Mouse (Mus musculus) cortical plate, adult 2 months (tissue): Measurements from ENCODE around the gene Plbd1. TPM values are rescaled to one million over a fixed set of nuclear protein-coding genes. Genes with fewer than 3 reads are reported as not detected.

Experiments used
- H3K27ac ChIP-seq: fragments of 200-500 bp; 2 replicates; pipeline ENCODE4 v1.5.1; 2012; ENCODE audit warnings: low read length, control low read depth, inconsistent platforms; ENCODE audit not compliant: insufficient read depth
- H3K4me1 ChIP-seq: fragments of 200-500 bp; 2 replicates; pipeline ENCODE4 v1.6.1; 2011; ENCODE audit warnings: low read length; ENCODE audit not compliant: control insufficient read depth, insufficient read depth
- H3K4me3 ChIP-seq: fragments of 200-500 bp; 2 replicates; pipeline ENCODE4 v1.5.1; 2011; ENCODE audit warnings: mild to moderate bottlenecking, low read length, control low read depth; ENCODE audit not compliant: insufficient read depth
- CTCF ChIP-seq: fragments of 200-500 bp; IDR thresholded peaks from 2 replicates; pipeline ENCODE4 v1.5.1; 2011; ENCODE audit warnings: mild to moderate bottlenecking, control low read depth, low read length; ENCODE audit not compliant: insufficient read depth; ENCODE audit errors: extremely low read depth
- POLR2A ChIP-seq: fragments of 200-500 bp; IDR thresholded peaks from 2 replicates; pipeline ENCODE4 v1.6.1; 2011; ENCODE audit warnings: mild to moderate bottlenecking, low read length, control low read depth; ENCODE audit not compliant: insufficient read depth; ENCODE audit errors: extremely low read depth
- polyA plus RNA-seq: library from polyadenylated mRNA; depleted of rRNA; stranded (reverse); fragments of >200 nt; gene quantifications from 2 replicates; pipeline ENCODE4 v1.2.3, GENCODE M21; 2012

The Plbd1 gene
- polyA plus RNA-seq, 1 experiment, result 0.19 TPM

DNA sequence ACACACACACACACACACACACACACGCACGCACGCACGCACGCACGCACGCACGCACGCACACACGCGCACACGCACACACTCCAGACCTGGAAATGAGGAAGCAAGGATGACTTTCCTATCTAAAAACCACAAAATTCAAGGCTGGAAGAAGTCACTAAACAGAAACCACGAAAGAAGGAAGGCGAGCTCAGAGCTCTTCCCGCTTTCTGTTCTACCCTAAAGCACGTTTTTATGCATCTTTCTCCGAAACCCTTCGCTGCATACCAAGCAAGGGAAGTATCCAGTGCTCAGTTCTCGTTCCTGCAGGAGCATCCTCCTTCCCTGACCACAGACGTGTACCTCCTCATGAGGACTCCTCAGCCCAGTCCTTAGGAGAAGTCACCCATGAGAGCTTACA lies 7.3 kb downstream of the Plbd1 start:
- Histone ChIP-seq H3K4me3 (no peak overlapping the region), H3K4me1 (no peaks in the 10 kb centered on the region), H3K27ac (no peak overlapping the region)
- TF ChIP-seq POLR2A (no peak), CTCF (no peak)

DNA sequence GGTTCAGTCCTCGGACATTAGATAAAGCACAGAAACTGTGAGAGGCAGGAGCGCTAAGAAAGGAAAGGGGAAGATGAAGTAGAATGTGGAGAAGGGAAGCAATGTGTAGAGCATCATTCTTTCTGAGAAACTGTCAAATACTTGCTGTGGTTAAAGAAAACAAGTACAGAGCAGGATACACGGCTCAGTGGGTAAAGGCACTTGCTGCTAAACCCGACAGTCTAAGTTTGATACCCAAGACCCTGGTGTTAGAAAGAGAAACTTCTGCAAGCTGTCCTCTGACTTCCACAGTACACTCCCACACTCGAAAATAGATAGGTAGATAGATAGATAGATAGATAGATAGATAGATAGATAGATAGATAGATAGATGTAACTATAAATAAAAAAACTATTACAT lies 8.4 kb downstream of the Plbd1 start:
- Histone ChIP-seq H3K4me1 (no peaks in the 10 kb centered on the region), H3K27ac (no peak overlapping the region), H3K4me3 (no peak overlapping the region)
- TF ChIP-seq CTCF (no peak), POLR2A (no peak)

- Histone ChIP-seq H3K4me1 (no peaks in the 10 kb centered on the region), H3K4me3 (no peak overlapping the region), H3K27ac (no peak overlapping the region)
- no peak for TF ChIP-seq POLR2A
- no peak for TF ChIP-seq CTCF
Observed at GRCm38 (mm10) chr6:136650664-136651063, 11.1 kb downstream of the Plbd1 start.

DNA sequence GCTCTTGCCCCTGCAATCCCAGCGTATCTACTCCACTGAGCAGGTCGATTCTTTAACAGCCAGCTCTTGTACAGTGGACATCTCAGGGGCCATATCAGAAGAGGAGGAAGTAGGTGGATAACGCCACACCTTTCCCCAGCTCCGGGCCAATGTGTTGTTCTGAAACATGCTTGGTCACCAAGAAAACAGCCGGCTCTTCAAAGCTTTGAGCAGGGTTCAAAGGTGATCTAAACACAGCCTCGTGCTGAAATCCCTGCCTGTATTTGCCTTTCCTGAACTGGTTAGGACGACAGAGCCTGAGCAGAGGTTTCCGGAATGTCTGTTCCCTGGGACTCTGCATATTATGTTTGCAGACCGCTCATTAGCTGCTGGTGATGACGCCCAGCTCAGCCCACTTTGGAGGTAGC lies 14.3 kb downstream of the Plbd1 start:
- TF ChIP-seq POLR2A (no peak), CTCF (no peak)
- H3K4me3 ChIP-seq, result no peak overlapping the region
- no peaks in the 10 kb centered on the region for H3K4me1 ChIP-seq
- H3K27ac ChIP-seq, result no peak overlapping the region

DNA sequence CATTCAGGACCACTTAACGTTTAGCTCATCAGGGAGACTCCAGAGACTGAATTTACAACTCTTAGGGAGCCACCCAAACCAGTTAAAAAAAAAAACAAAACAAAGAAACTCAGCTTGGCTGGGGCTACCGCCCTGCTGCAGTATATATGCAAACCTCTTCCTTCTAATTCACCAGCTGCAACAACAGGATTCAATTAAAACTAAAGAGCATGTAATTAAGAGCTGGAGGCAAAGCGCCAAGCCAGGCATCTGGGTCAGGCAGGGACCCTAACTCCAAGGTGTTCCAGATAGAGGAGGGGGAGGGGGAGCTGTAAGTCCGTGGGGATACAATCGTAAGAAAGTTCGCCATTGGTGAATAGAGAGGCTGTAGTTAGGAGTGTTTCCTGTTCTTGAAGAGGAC lies 15.5 kb downstream of the Plbd1 start:
- Histone ChIP-seq H3K27ac (no peak overlapping the region), H3K4me3 (no peak overlapping the region), H3K4me1 (no peaks in the 10 kb centered on the region)
- TF ChIP-seq POLR2A, result no peak

- no peaks in the 10 kb centered on the region for H3K4me1 ChIP-seq
- H3K4me3 ChIP-seq, result no peak overlapping the region
- H3K27ac ChIP-seq, result no peak overlapping the region
- TF ChIP-seq CTCF (no peak), POLR2A (no peak)
Observed at GRCm38 (mm10) chr6:136645754-136646153, 16.0 kb downstream of the Plbd1 start.

DNA sequence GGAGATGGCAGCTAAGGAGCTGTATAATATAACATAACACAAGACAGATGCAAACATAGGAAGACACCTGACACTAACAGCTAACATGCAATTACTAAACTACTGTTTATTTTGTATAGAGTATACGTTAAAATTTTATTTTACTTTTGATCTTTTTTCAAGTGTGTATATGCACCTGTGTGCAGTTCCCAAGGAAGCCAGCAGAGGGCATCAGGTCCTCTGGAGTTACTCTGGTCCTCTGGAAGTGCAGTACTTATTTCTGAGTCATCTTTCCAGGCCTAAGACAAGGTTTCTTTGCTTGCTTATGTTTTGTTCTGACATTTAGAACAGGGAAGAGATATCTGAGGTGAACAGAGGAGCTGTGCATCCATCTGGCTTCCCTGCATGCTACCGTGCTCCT lies 17.6 kb downstream of the Plbd1 start:
- no peak for TF ChIP-seq CTCF
- no peak for TF ChIP-seq POLR2A
- Histone ChIP-seq H3K4me1 (no peaks in the 10 kb centered on the region), H3K4me3 (no peak overlapping the region), H3K27ac (no peak overlapping the region)

- TF ChIP-seq CTCF (no peak), POLR2A (no peak)
- no peak overlapping the region for H3K4me3 ChIP-seq
- no peak overlapping the region for H3K27ac ChIP-seq
- H3K4me1 ChIP-seq, result no peaks in the 10 kb centered on the region
Observed at GRCm38 (mm10) chr6:136634982-136635381, 26.7 kb downstream of the Plbd1 start.

- Histone ChIP-seq H3K4me3 (no peak overlapping the region), H3K27ac (no peak overlapping the region), H3K4me1 (no peaks in the 10 kb centered on the region)
- no peak for TF ChIP-seq CTCF
- TF ChIP-seq POLR2A, result no peak
Observed at GRCm38 (mm10) chr6:136633719-136634118, 28.0 kb downstream of the Plbd1 start.

DNA sequence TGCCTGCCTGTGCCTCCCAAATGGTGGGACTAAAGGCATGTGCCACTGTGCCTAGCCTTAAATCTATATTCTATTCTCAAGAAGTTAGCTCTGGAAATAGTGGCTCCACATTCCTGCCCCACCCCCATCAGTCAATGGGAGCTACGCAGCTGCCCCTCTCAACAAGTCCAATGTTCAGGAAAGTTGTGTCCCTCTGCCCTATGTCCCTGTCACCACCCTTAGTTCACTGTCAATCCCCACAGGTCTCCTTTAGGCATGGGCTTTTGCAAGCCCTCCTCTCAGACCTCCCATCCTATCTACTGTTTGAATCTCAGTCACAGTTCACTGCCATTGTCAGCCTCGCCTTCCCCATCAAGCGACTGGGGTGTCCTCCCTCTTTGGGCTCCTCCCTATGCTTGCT lies 28.6 kb downstream of the Plbd1 start:
- Histone ChIP-seq H3K27ac (no peak overlapping the region), H3K4me3 (no peak overlapping the region), H3K4me1 (no peaks in the 10 kb centered on the region)
- no peak for TF ChIP-seq POLR2A
- TF ChIP-seq CTCF, result no peak
